Mouse (Mus musculus) heart, postnatal 0 days (tissue): ENCODE measurements around the gene Elavl1. TPM values are rescaled to one million over a fixed set of nuclear protein-coding genes. Genes with fewer than 3 reads are reported as not detected.

ENCODE experiments used
- ATAC-seq: fragments of 200-750 bp; cut with Nextera tagmentation; 2 replicates; pipeline ENCODE4 v1.8.0; 2017; ENCODE audit warnings: low read depth, moderate number of reproducible peaks, moderate library complexity; ENCODE audit not compliant: insufficient read depth
- DNase-seq: peaks from one replicate; pipeline ENCODE4 v3.0.0-alpha.2; 2016; ENCODE audit warnings: low spot score
- H3K27ac ChIP-seq: fragments of 300-500 bp; sonication (generic); 2 replicates; pipeline ENCODE4 v1.5.1; 2014; ENCODE audit warnings: low read depth, mild to moderate bottlenecking
- H3K27me3 ChIP-seq: fragments of 300-500 bp; sonication (generic); 2 replicates; pipeline ENCODE4 v1.6.1; 2014; ENCODE audit warnings: low read length, mixed read lengths; ENCODE audit not compliant: control insufficient read depth, insufficient read depth
- H3K36me3 ChIP-seq: fragments of 300-500 bp; sonication (generic); replicated peaks from 2 replicates; pipeline ENCODE4 v1.6.1; 2014; ENCODE audit warnings: low read length, mixed read lengths; ENCODE audit not compliant: control insufficient read depth, insufficient read depth
- H3K4me1 ChIP-seq: fragments of 300-500 bp; sonication (generic); 2 replicates; pipeline ENCODE4 v1.6.1; 2014; ENCODE audit warnings: antibody characterized with exemption; ENCODE audit not compliant: control insufficient read depth, insufficient read depth
- H3K4me2 ChIP-seq: fragments of 300-500 bp; sonication (generic); 2 replicates; pipeline ENCODE4 v1.6.1; 2014; ENCODE audit warnings: low read depth, mild to moderate bottlenecking, low read length, moderate library complexity
- H3K4me3 ChIP-seq: fragments of 300-500 bp; sonication (generic); 2 replicates; pipeline ENCODE4 v1.5.1; 2014; ENCODE audit warnings: low read depth, low read length
- H3K9ac ChIP-seq: fragments of 300-500 bp; sonication (generic); replicated peaks from 2 replicates; pipeline ENCODE4 v1.6.1; 2014; ENCODE audit warnings: low read depth, low read length, mixed read lengths
- H3K9me3 ChIP-seq: fragments of 300-500 bp; sonication (generic); replicated peaks from 2 replicates; pipeline ENCODE4 v1.6.1; 2016; ENCODE audit warnings: low read length; ENCODE audit not compliant: control insufficient read depth
- CTCF ChIP-seq: IDR thresholded peaks from 2 replicates; pipeline ENCODE4 v1.5.1; 2016; ENCODE audit warnings: antibody characterized with exemption, control low read depth, low read depth
- EP300 ChIP-seq: IDR thresholded peaks from 2 replicates; pipeline ENCODE4 v1.6.1; 2016; ENCODE audit warnings: antibody characterized with exemption, low read depth
- WGBS: fragments of 180-500 bp; shearing (Covaris S2); extraction: QIAGEN DNeasy Blood & Tissue Kit; methylation state at CpG from one replicate; pipeline ENCODE4 v1.1.7; 2014; 5-methylcytosine and 5-hydroxymethylcytosine counted together
- polyA plus RNA-seq: library from polyadenylated mRNA; unstranded; fragments of >200 nt; fragmentation: Nextera tagmentation; extraction: Ambion mirVana; gene quantifications from 2 replicates; pipeline ENCODE4 v1.2.1, GENCODE M21; 2015
- total RNA-seq: library from RNA; depleted of rRNA; stranded (reverse); fragments of >200 nt; gene quantifications from 2 replicates; pipeline ENCODE4 v1.2.3, GENCODE M21; 2014; ENCODE audit warnings: low replicate concordance; rRNA removed

The Elavl1 gene
- total and polyA plus RNA-seq, 2 experiments from 2014 or later: 61.1 to 93.3 TPM

DNA sequence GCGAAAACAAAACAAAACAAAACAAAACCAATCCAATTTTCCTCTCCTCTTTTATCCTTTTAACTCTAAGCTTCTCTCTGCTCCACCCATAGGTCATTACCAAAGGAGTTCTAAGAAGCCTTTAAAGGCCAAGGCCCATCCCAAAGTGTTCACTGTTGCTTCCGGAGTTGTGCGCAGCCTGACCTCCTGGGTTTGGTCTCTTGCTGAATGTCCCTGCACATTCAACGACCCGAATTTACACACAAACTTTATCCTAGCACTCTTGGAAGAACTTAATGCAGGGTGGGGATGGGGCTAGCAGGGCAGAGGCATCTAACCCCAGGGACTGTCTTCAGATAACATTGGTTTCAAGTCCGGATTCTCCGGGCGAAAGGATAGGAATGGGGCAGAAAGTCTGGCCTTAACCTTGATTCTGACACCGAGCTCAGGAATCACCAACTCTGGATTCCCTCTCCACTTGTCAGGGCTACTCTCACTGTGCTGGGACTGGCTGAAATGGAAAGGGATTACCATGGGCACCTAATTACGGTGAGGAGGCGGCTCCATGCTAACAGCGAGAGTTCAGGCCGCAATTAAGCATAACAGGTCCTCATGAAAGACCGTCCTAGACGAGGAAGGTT lies 87.3 kb downstream of the Elavl1 start:
- Histone ChIP-seq H3K4me3 (peak overlapping the region; percentile 92), H3K4me1 (peaks cover 22% of the 10 kb centered on the region), H3K27me3 (no peaks in the 10 kb centered on the region), H3K27ac (peak overlapping the region; percentile 97), H3K36me3 (peaks cover 12% of the 10 kb centered on the region), H3K4me2 (peak overlapping the region; percentile 79), H3K9ac (peak overlapping the region; percentile 76), H3K9me3 (no peaks in the 10 kb centered on the region)
- WGBS: 16% methylated on average over 15 of the region's 15 CpGs
- ATAC-seq (no peak), DNase-seq (peak; percentile 14)
- TF ChIP-seq EP300 (no peak), CTCF (no peak)

Other genes starting within 250 kb of the Elavl1 start
- gene Cd209f, start 219.6 kb downstream of the Elavl1 start, total RNA-seq: not detected in 2 replicates
- 0.08 and 0.10 TPM in 2 replicates for gene Cd209f, start 219.6 kb downstream of the Elavl1 start, polyA plus RNA-seq
- not detected in 2 replicates for gene Cd209g, start 191.3 kb downstream of the Elavl1 start, total RNA-seq
- gene Cd209g, start 191.3 kb downstream of the Elavl1 start, polyA plus RNA-seq: not detected in 2 replicates
- 24.8 and 26.1 TPM in 2 replicates for gene Evi5l, start 158.8 kb downstream of the Elavl1 start, total RNA-seq
- 9.3 and 11.1 TPM in 2 replicates for gene Evi5l, start 158.8 kb downstream of the Elavl1 start, polyA plus RNA-seq
- gene Prr36, start 108.0 kb downstream of the Elavl1 start, total RNA-seq: not detected in 2 replicates
- 0.04 TPM in 2 replicates for gene Prr36, start 108.0 kb downstream of the Elavl1 start, polyA plus RNA-seq
- gene Lrrc8e, start 98.6 kb downstream of the Elavl1 start, total RNA-seq: 0.08 TPM in 1 of 2 replicates, not detected in the other
- 0.08 and 0.21 TPM in 2 replicates for gene Lrrc8e, start 98.6 kb downstream of the Elavl1 start, polyA plus RNA-seq
- gene Map2k7, start 86.7 kb downstream of the Elavl1 start, total RNA-seq: 27.7 and 36.8 TPM in 2 replicates
- 18.7 and 21.0 TPM in 2 replicates for gene Map2k7, start 86.7 kb downstream of the Elavl1 start, polyA plus RNA-seq
- gene Gm49320, start 86.5 kb downstream of the Elavl1 start, total RNA-seq: 0.66 TPM in 1 of 2 replicates, not detected in the other
- gene Gm49320, start 86.5 kb downstream of the Elavl1 start, polyA plus RNA-seq: 0.19 and 0.34 TPM in 2 replicates
- 3.9 and 6.4 TPM in 2 replicates for gene Tgfbr3l, start 77.2 kb downstream of the Elavl1 start, total RNA-seq
- 1.8 and 2.7 TPM in 2 replicates for gene Tgfbr3l, start 77.2 kb downstream of the Elavl1 start, polyA plus RNA-seq
- gene Snapc2, start 72.3 kb downstream of the Elavl1 start, total RNA-seq: 32.6 and 84.9 TPM in 2 replicates
- gene Snapc2, start 72.3 kb downstream of the Elavl1 start, polyA plus RNA-seq: 26.7 and 29.9 TPM in 2 replicates
- 10.4 and 12.5 TPM in 2 replicates for gene Ctxn1, start 66.1 kb downstream of the Elavl1 start, total RNA-seq
- 13.2 and 13.7 TPM in 2 replicates for gene Ctxn1, start 66.1 kb downstream of the Elavl1 start, polyA plus RNA-seq
- 95.0 and 120 TPM in 2 replicates for gene Timm44, start 49.5 kb downstream of the Elavl1 start, total RNA-seq
- 74.7 and 78.8 TPM in 2 replicates for gene Timm44, start 49.5 kb downstream of the Elavl1 start, polyA plus RNA-seq
- 7.9 and 10.7 TPM in 2 replicates for gene Ccl25, start 203 bp downstream of the Elavl1 start, total RNA-seq
- 5.8 and 6.1 TPM in 2 replicates for gene Ccl25, start 203 bp downstream of the Elavl1 start, polyA plus RNA-seq
- 75.9 and 78.8 TPM in 2 replicates for gene Cers4, start 167.6 kb upstream of the Elavl1 start, total RNA-seq
- gene Cers4, start 167.6 kb upstream of the Elavl1 start, polyA plus RNA-seq: 60.4 and 62.5 TPM in 2 replicates